Mouse (Mus musculus) urinary bladder, adult 2 months (tissue): ENCODE results near the gene Edc4. TPM values are rescaled to one million over a fixed set of nuclear protein-coding genes. Genes with fewer than 3 reads are reported as not detected.
A peak's percentile ranks its signal among the peaks of the same experiment; 100 is the strongest.
"Not testable (repeated sequence)": the region's sequence is repeated elsewhere in the genome, so short reads cannot be mapped to it uniquely, and the experiment has no call there.

ENCODE experiments used
- DNase-seq: peaks from one replicate; pipeline ENCODE4 v3.0.0; 2022; ENCODE audit warnings: low spot score
- polyA plus RNA-seq: library from polyadenylated mRNA; depleted of rRNA; stranded (reverse); fragments of >200 nt; gene quantifications from 2 replicates; pipeline ENCODE4 v1.2.3, GENCODE M21; 2012; rRNA removed

The Edc4 gene
- polyA plus RNA-seq: 38.1 and 44.6 TPM in 2 replicates

DNA sequence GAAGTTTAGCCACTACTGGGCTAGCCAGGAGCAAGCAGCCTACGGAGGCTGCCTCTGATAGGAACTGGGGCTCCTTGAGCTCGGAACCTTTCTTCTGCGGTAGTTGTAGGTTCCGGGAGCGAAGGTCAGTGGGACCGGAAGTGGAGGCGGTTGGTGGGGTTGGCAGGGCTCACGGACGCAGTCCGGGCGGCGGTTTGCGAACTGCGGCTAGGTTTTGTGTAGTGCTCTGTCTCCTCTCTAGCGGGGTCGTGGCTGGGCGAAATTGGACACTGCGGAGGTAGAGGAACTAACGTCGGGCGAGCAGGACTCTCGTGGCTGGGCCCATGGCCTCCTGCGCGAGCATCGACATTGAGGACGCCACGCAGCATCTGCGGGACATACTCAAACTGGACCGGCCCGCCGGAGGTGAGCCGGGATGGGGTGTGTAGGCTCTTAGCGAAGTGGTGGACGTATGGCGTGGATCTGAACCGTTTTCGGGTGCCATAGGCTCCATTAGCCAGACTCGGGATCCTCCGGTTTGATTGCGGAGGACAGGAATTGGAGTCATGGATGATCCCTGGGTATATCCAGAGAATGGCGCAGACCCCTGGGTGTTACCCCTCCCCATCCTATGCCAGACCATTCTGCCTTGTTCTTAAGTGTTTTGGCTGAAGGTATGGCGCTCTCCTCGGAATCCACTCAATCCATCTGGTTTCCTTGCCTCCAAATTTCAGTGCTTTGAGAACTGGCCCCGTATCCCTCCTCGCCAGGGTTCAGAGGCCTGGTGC lies at the start of gene Edc4:
Gene Edc4 (plus strand): TSS at position 128 of the 767 bp plus-strand sequence.
- DNase-seq: peak; percentile 77

DNA sequence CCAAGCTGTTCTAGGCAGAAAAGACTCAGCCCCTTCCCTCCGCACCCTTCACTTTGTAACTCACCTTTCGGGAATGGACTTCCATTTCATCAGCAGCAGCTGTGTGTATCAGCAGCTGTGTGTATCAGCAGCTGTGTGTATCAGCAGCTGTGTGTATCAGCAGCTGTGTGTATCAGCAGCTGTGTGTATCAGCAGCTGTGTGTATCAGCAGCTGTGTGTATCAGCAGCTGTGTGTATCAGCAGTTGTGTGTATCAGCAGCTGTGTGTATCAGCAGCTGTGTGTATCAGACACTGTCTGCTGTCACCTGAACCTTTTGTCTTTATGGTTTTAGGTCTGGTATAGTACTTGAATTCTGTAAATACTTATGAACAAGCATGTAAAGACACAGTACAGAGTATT lies 46.9 kb upstream of the Edc4 start:
- DNase-seq: not testable (repeated sequence)

DNA sequence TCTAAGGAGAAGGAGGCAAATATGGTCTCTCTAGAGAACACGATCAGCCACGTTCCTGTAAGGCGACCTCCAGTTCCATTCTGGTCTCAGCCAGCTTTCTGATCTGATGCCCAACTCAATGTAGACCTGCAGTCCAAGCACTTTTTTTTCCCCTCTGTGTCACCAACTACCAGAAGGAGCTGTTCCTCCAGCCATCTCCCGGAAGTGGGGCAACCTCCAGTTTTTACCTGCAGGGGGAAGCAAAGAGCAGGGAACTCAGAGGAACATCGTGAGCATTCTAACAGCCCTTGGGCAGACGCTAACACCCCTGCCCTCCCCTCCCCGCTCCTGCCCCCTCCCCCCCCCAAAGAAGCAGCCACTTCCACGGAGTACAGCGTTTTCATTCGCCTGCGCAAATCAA lies 45.4 kb upstream of the Edc4 start:
- peak; percentile 48 for DNase-seq

DNA sequence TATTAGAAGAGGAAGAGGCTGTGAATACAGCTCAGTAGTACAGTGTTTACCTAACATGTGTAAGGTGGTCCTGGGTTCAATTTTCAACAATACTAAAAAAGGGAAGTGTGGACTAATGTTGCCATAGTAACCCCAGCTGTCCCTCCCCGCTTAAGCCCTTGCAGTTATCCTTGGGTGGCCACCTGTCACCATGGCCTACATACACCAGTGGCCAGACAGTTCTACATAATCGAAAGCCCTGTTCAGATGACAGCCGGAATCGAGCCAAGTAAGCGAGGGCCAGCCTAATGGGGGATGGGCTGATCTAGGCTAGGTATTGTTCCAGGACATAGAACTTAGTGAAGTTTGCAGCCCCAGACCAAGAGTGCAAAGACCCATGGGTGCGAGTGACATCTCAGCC lies 43.7 kb upstream of the Edc4 start:
- DNase-seq: no peak

DNA sequence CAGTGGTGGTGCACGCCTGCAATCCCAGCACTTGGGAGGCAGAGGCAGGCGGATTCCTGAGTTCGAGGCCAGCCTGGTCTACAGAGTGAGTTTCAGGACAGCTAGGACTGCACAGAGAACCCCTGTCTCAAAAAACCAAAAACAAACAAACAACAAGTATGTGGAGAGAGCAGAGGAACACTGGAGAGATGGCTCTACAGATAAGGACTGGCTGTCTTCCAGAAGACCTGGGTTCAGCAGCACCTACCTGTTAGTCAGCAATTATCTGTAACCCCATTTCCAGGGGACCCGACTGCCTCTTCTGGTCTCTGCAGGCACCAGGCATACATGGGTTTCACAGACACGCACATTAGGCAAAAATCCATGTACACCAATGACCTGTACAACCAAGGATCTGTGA lies 41.5 kb upstream of the Edc4 start:
- no peak for DNase-seq

DNA sequence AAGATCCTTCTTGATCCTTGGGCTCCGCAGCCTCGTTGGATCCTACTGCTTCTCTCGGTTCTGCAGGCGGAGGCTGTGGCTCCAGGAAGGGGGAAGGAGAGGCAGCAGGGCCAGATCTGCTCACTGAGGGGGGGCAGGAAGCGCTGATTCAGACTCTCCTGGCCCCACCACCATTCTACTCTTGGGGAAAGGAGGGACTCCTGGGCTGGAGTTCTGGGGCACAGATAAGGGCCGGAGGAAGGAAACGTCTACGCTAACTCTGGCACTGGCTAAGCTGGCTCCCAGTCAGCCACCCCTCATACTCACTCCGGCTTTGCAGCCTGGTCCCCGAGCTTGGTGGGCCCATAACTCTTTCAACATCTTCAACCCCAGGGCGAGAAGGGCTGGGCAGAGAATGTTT lies 34.0 kb upstream of the Edc4 start:
- no peak for DNase-seq

DNA sequence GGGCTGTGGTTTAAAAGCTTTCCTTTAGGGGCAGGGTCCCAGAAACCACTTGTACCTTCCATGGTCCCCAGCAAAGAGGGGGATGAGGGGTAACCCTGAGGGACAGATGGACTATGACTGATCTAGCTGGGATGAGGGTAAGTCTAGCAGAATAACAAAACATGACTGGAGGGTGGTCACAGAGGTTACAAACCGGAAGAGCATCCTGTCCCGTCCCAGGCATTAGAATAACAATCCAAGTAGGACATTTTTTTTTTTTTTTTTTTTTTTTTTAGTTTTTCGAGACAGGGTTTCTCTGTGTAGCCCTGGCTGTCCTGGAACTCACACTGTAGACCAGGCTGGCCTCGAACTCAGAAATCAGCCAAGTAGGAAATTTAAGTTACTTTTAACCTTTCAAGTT lies 30.7 kb upstream of the Edc4 start:
- DNase-seq: no peak

DNA sequence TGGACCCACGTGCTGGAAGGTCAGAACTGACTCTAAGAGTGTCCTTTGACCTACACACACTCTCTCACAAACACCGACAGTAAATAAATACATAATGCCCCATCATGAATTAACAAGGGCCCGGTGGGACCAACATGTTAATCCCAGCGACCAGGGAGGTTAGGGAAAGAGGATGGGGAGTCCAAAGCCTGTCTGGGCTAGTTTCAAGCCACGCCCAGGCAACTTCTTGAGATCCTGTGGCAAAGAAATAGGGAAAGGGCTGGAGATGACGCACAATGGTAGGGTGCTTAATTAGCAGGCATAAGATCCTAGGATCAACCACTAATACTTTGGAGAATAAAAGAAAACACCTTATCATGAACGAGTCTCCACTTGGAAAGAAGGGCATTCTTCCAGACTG lies 30.1 kb upstream of the Edc4 start:
- no peak for DNase-seq

DNA sequence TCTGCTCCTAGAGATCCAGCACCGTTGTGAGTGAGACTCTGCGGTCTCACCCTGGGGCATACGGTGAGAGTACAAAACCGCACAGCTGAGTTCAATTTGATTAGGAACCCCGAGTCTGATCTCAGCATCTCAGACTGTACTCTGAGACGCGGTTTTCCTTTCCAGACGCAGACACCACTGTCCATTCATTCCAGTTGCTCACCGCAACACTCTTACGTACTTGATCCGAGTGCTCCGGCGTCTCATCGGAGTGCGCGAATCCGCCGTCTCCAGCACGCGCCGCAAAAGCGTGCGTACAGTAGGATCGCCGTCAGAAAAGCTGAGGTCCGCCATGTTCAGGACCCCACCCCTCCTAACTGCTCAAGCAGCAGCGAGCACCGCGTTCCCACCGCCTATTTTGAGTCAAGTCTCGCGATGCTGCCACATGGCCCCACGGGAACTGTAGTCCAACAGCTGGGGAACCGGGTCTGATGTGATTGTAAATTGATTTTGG lies 29.0 kb upstream of the Edc4 start:
- peak; percentile 67 for DNase-seq

DNA sequence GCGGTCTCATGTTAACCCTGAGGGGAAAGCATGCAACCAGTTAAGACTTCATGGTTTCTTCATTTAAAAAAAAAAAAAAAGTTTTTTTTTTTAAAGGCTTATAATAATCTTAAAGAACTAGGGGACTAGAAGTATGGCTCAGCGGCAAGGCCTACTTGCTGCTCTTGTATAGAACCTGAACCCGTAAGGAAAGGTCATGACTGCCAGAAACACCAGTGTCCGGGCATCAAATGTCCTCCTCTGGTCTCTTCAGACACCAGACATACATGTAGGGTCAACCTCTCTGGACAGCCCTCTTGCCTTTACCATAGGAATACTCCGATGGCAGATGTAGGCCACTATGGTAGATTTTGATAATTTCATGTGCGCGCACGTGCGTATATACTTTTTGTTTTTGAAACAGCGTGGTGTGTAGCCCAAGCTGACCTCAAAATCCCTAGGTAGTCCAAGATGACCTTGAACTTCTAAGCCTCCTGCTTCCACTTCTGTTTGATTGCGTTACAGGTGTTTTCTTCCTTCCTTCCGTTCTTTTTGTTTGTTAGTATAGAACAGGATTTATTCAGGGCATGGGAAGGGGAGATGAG lies 28.4 kb upstream of the Edc4 start:
- no peak for DNase-seq

DNA sequence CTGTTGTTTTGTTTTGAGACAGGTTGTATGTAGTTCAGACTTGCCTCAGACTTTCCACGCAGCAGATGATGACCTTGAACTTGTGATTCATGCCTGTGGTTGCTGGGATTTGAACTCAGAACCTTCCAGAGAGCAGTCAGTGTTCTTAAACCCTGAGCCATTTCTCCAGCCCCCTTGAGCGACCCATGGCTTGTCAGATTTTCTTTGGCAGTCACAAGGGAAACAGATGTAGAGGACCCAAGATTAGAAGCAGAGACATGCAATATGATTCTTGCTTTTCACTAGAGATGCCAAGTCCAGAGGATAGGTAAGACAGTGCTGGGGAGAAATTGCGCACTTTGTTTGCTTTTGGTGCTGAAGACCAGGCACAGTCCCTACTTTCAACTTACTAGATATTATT lies 27.5 kb upstream of the Edc4 start, which contains the start of gene Cenpt:
Gene Cenpt (minus strand): TSS at position 101 of the 400 bp plus-strand sequence.
- no peak for DNase-seq

DNA sequence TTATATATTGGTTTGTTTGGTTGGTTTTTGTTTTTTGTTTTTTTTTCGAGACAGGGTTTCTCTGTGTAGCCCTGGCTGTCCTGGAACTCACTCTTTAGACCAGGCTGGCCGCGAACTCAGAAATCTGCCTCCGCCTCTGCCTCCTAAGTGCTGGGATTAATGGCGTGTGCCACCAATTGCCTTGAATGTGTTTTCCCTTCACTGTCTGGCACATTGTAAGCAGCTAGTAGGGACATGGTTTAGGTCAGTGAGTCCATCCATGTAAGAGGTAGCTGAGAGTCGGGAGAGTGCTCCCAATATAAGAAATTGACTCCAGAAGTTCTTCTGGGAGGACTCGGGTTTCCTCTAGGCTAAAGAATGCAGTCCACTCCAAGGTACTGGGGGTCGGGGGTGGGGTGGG lies 26.4 kb upstream of the Edc4 start:
- no peak for DNase-seq

DNA sequence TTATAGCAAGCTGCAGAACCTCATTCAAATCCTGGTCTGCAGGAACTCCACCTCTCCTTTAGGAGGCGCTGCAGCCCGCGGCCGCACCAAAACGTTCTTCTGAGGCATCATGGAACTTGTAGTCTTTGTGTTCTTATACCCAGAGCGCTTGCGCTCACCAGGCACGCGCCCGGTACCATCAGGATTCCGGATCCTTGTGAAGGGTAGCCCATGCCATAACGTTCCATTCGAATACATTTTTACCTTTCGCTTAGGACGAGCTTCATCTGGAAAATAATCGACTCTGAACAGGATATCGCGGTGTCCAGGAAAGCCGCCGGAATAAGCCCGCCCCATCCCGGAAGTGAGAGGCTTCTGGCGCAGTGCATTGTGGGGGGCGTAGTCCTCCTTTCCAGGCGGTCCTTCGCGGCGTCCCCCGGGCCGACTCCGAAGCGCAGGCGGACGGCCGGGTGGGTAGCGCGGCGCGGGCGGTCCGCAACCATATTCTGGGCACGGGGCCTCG lies 25.9 kb upstream of the Edc4 start, which contains the start of gene Thap11:
Gene Thap11 (plus strand): TSS at position 418 of the 502 bp plus-strand sequence.
- peak; percentile 88 for DNase-seq

DNA sequence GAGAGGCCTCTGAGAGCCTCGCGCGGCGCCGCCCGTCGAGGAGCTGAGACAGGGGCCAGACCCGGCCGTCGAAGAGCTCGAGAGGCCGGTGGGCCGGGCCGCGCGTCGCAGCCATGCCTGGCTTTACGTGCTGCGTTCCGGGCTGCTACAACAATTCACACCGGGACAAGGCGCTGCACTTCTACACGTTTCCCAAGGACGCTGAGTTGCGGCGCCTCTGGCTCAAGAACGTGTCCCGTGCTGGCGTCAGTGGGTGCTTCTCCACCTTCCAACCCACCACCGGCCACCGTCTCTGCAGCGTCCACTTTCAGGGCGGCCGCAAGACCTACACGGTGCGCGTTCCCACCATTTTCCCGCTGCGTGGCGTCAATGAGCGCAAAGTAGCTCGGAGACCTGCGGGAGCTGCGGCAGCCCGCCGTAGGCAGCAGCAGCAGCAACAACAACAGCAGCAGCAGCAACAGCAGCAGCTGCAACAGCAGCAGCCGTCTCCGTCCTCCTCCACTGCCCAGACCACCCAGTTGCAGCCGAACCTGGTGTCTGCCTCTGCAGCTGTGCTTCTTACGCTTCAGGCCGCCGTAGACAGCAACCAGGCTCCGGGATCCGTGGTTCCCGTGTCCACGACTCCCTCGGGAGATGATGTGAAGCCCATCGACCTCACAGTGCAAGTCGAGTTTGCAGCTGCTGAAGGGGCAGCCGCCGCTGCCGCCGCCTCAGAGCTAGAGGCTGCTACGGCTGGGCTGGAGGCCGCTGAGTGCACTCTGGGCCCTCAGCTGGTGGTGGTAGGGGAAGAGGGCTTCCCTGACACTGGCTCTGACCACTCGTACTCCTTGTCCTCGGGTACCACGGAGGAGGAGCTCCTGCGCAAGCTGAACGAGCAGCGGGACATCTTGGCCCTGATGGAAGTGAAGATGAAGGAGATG lies 25.2 kb upstream of the Edc4 start:
- peak; percentile 58 for DNase-seq

DNA sequence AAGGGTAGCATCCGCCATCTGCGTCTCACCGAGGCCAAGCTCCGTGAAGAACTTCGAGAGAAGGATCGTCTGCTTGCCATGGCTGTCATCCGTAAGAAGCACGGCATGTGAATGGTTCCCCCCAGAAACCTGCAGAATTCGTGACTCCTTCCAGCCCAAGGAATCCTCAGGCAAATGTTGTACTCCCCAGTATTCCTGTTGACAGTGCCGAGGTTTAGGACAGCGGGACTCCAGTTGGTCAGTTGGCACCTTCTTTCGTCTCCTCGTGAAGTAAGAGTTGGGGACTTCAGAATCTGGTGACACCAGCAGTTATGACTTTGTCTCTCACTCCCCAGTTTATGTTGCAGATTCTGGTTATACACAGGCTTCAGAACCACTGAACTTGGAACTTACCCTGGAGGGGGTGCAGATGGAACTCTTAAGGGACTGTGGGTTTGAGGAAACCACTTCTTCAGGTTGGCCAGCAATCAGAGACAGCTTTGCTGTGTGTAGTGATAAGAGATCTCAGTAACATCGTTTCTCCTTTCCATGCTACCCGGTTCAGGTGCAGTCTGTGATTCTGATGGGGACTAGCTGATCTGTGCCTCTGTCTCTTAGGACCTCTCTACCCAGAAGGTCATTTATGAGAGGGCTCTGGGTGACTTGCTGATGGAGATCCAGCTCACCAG lies 24.4 kb upstream of the Edc4 start:
- DNase-seq: no peak

DNA sequence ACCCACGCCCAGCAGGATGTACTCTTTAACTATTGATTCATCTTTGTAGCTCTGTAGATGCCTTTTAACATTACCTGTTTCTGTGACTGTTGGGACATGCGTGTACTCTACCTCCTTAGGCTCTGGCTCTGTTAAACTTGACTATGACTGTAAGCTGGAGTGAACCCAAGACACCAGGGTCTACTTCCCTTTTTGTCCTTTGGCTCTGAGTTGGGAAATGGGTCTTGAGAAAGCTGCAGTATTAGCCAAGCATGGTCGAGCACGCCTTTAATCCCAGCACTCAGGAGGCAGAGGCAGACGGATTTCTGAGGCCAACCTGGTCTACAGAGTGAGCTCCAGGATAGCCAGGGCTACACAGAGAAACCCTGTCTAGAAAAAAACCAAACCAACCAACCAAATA lies 22.2 kb upstream of the Edc4 start:
- DNase-seq: no peak

DNA sequence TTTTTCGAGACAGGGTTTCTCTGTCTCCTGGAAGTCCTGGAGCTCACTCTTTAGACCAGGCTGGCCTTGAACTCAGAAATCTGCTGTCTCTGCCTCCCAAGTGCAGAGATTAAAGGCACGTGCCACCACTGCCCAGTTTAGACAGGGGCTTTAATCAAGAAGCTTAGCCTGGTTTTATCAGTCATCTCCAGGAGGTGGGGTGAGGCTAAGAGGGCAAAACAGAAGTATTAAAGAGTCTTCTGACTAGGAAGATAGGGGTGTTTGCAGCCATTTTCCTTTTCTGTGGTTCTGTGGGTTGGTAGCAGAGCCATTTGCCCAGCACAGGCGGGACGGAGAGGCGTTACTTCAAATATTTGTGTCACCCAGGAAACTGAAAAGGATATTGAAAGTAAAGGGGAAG lies 21.4 kb upstream of the Edc4 start:
- DNase-seq: no peak

DNA sequence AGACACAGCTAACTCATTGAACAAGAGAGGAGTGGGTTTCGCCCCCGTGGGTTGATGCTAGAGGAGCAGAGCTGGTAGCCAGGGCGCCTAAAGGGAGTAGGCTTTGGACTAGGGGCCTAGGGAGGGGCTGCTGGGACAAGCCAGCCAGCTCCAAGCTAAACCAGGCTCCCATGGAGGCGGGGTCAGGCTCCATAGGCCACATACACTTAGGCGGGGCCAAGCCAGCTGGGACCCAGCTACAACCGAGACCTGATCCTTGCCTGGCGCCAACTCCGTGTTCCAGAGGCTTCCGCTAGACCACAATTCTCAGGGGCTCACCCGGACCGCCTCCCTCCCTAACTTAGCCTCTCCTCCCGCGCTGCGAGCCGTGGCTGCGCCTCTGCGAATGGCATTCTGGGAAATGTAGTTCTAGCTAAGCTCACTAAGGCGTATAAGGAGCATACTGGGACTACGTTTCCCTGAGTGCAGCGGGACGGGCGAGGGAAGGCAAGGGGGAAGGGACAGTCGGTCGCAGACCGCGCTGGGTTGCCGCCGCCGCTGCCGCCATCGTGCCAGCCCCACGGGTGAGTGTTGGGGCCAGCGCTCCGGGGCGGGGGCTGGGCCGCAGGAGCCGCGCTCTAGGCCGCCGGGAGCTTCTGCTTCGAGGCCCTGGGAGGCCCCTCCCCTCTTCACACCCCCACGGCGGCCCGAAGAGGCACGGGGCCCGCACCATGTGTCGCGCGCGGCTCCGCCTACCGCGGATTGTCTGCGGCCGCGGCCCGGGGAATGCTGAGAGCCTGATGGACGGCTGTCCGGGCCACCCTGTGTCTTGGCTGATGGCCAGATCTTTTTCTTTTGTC lies 20.3 kb upstream of the Edc4 start, which contains the start of gene Nutf2:
Gene Nutf2 (plus strand): TSS at position 438 of the 839 bp plus-strand sequence.
- peak; percentile 87 for DNase-seq

DNA sequence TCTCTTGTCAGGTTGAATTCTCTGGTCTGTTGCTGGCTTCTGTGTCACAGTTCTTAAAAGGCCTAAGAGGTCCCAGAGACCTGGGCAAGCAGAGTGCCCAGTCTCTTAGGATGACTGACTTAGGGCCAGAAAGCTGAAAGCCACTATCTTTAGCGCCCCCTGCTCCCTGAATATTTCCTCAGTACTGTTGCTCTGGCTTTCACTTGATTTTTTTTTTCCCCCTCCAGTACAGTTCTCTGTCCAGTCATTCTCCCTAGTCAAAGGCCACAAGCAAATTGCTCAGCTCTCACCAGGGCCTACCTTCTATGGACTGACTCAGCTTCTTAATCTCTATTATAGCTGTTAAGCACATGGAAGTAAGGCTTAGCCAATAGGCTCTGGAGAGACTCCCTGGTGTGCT lies 18.7 kb upstream of the Edc4 start:
- no peak for DNase-seq

DNA sequence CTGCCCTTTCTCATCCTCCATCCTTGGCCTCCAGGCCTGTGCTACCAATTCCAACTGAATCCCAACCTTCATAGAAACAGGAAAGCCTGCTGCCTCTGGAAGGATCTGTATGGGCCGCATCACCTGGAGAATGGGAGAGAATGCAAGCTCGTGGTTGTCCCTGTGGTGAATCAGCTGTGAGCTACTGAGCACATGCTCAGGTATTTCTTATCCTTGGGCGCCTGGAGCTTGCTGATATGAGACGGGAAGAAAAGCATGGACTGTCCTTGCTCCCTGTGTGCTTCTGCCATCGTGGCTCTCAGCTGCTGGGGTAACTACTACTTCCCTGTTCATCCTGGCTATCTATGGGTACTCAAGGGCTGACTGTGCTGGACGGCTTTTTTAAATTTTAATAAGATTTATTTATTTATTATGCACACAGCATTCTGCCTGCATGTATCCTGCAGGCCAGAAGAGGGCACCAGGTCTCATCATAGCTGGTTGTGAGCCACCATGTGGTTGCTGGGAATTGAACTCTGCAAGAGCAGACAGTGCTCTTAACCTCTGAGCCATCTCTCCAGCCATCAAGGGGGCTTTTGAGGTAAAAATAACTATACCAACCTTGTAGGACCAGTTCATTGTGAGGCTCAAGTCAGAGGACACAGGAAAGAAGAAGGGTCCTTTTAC lies 14.2 kb upstream of the Edc4 start:
- DNase-seq: no peak
